Mouse (Mus musculus) E14TG2a.4 (cell line): ENCODE measurements at regions not wholly inside any gene's neighbourhood (a gene's known extent, or its start where the extent isn't known, plus 50 kb on each side); places are given as distances from the start of the nearest gene placed in this dataset.

Source experiments
- H3K27me3 ChIP-seq: 2 replicates; pipeline ENCODE4 v1.6.1; 2014; ENCODE audit warnings: low read length, control low read depth; ENCODE audit not compliant: insufficient read depth
- H3K36me3 ChIP-seq: 2 replicates; pipeline ENCODE4 v1.6.1; 2014; ENCODE audit warnings: low read length, control low read depth; ENCODE audit not compliant: insufficient read depth
- H3K4me1 ChIP-seq: replicated peaks from 2 replicates; pipeline ENCODE4 v1.6.1; 2014; ENCODE audit warnings: low read depth, low read length, control low read depth
- H3K4me3 ChIP-seq: replicated peaks from 2 replicates; pipeline ENCODE4 v1.5.1; 2014; ENCODE audit warnings: mild to moderate bottlenecking, low read length
- H3K9me3 ChIP-seq: 2 replicates; pipeline ENCODE4 v1.6.1; 2014; ENCODE audit warnings: low read length, control low read depth
- CTCF ChIP-seq: conservative IDR thresholded peaks from 2 replicates; pipeline ENCODE4 v1.5.1; 2014; ENCODE audit warnings: low read length
- NANOG ChIP-seq: IDR thresholded peaks from 2 replicates; pipeline ENCODE4 v1.6.1; 2014; ENCODE audit warnings: borderline replicate concordance, low read length, mixed read lengths
- POU5F1 ChIP-seq: IDR thresholded peaks from 2 replicates; pipeline ENCODE4 v1.6.1; 2014; ENCODE audit warnings: low read length, borderline replicate concordance

DNA sequence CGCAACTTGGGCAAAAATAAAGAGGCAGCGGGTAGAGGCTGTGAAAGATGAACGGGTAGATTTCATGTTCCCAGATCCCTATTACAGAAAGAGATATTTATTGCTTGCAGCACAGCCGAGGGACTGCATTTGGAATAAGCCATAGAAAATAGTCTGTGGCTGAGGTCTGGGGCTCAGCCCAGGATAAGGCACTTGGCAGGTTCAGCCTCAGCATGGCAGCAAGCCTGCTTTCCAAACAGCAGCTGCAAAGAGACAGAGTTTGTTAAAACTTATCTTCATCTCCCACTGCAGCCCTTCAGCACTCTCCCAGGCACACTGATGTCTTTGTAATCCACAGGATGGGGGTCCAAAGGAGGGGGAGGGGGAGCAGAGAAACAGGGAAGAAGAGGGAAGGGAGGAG, 98.5 kb upstream of the Lrrn1 start:
- TF ChIP-seq CTCF (no peak), POU5F1 (no peak), NANOG (no peak)
- Histone ChIP-seq H3K9me3 (no peaks in the 10 kb centered on the region), H3K36me3 (no peaks in the 10 kb centered on the region), H3K4me3 (no peak overlapping the region), H3K27me3 (no peaks in the 10 kb centered on the region), H3K4me1 (no peaks in the 10 kb centered on the region)

GRCm38 (mm10) chr6:107442058-107442457, 87.5 kb upstream of the Lrrn1 start:
- no peaks in the 10 kb centered on the region for H3K36me3 ChIP-seq
- no peaks in the 10 kb centered on the region for H3K9me3 ChIP-seq
- TF ChIP-seq NANOG (no peak), POU5F1 (no peak), CTCF (no peak)
- no peak overlapping the region for H3K4me3 ChIP-seq
- H3K27me3 ChIP-seq, result no peaks in the 10 kb centered on the region
- H3K4me1 ChIP-seq, result no peaks in the 10 kb centered on the region

GRCm38 (mm10) chr6:107444336-107444735, 85.2 kb upstream of the Lrrn1 start:
- no peaks in the 10 kb centered on the region for H3K9me3 ChIP-seq
- H3K4me3 ChIP-seq, result no peak overlapping the region
- no peaks in the 10 kb centered on the region for H3K27me3 ChIP-seq
- H3K36me3 ChIP-seq, result no peaks in the 10 kb centered on the region
- no peaks in the 10 kb centered on the region for H3K4me1 ChIP-seq
- TF ChIP-seq NANOG (no peak), POU5F1 (no peak), CTCF (no peak)

- Histone ChIP-seq H3K4me1 (no peaks in the 10 kb centered on the region), H3K9me3 (peaks cover 18% of the 10 kb centered on the region), H3K4me3 (no peak overlapping the region), H3K36me3 (no peaks in the 10 kb centered on the region), H3K27me3 (no peaks in the 10 kb centered on the region)
- TF ChIP-seq CTCF (no peak), NANOG (no peak), POU5F1 (no peak)
Measured at GRCm38 (mm10) chr6:107459220-107459619, 70.3 kb upstream of the Lrrn1 start.

- Histone ChIP-seq H3K9me3 (peaks cover 29% of the 10 kb centered on the region), H3K4me3 (no peak overlapping the region), H3K4me1 (no peaks in the 10 kb centered on the region), H3K36me3 (no peaks in the 10 kb centered on the region), H3K27me3 (no peaks in the 10 kb centered on the region)
- no peak for TF ChIP-seq POU5F1
- TF ChIP-seq NANOG, result peak; percentile 52; the same call in 1 of the 2 replicates
Measured at GRCm38 (mm10) chr6:107462440-107462839, 67.1 kb upstream of the Lrrn1 start.

GRCm38 (mm10) chr6:107473395-107473794, 56.2 kb upstream of the Lrrn1 start:
- Histone ChIP-seq H3K4me3 (no peak overlapping the region), H3K36me3 (no peaks in the 10 kb centered on the region), H3K27me3 (no peaks in the 10 kb centered on the region), H3K4me1 (no peaks in the 10 kb centered on the region), H3K9me3 (no peaks in the 10 kb centered on the region)
- TF ChIP-seq CTCF (no peak), NANOG (no peak), POU5F1 (no peak)

- H3K4me1 ChIP-seq, result no peaks in the 10 kb centered on the region
- no peaks in the 10 kb centered on the region for H3K9me3 ChIP-seq
- H3K36me3 ChIP-seq, result no peaks in the 10 kb centered on the region
- no peaks in the 10 kb centered on the region for H3K27me3 ChIP-seq
- H3K4me3 ChIP-seq, result no peak overlapping the region
- TF ChIP-seq CTCF, result no peak
- TF ChIP-seq POU5F1, result no peak
- no peak for TF ChIP-seq NANOG
Measured at GRCm38 (mm10) chr6:107474125-107474524, 55.4 kb upstream of the Lrrn1 start.
